8 mouse cellular contexts compared by ENCODE assay signal in the genomic region with DNA sequence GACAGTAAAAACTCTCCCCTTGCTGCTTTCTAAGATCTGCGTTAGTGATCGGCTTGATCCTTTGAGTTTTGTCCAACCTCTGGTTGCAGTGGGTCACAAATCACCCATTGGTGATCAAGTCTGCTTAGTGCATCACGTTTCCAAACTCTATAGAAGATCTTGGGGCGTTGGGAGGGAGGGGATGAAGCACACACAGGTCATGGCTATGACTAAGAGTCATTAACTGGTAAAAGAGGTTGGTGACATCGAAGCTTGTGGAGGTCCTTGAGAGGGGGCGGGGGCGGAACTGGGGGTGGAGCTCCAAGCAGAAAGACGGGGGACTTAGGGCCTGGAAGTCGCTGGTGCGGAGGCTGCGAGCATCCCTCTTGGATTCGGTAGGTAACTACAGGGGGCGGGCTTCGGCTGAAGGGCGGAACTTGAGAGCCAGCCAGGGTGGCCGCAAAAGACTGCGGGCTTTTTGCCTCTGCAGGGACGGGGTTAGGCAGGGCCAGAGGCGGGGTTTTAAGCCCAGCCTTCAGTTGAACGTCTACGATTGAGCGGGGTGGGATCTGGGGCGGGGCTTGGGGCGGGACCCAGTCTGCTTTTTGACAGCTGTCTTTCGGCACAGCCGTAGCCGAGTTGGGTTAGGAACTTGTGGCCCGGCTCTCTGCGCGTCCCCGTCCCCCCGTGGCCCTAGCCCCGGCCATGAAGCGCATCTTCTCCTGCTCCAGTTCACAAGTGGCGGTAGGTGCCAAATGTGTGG. TPM values are rescaled to one million over a fixed set of nuclear protein-coding genes. Genes with fewer than 3 reads are reported as not detected.
DNase-seq lines count a peak whose midpoint lies in the region; ATAC-seq and TF ChIP-seq lines count a peak whose summit lies in the region.

A gene (plus strand): TSS at position 405 of the 742 bp plus-strand sequence.

- no peak within 1 kb of the TSS for H3K27ac ChIP-seq in forebrain, embryonic 14.5 days (ENCODE audit: low read depth, low read length)
- no peak within 1 kb of the TSS for H3K27ac ChIP-seq in liver, embryonic 16.5 days (ENCODE audit: low read length)
- no peak within 1 kb of the TSS for H3K27ac ChIP-seq in neural tube, embryonic 13.5 days (replicated peaks)
- no peak within 1 kb of the TSS for H3K27ac ChIP-seq in testis, adult 2 months (ENCODE audit: control insufficient read depth, insufficient read depth, low read depth, low read length)

- peak within 1 kb of the TSS; percentile 69 for H3K4me2 ChIP-seq in forebrain, embryonic 14.5 days (ENCODE audit: low read length)
- H3K4me2 ChIP-seq in liver, embryonic 16.5 days (ENCODE audit: low read depth, low read length), result peak within 1 kb of the TSS; percentile 73
- H3K4me2 ChIP-seq in neural tube, embryonic 13.5 days, result peak within 1 kb of the TSS; percentile 73

- intact Hi-C loops in heart, postnatal 14 days (cut with DNase I), result loop anchor here (5.0 kb wide), 1 partner anchor 37 kb away; a partner anchor contains a TSS

- no peak for TF ChIP-seq CTCF in testis, adult 2 months (IDR thresholded peaks at IDR 0.05; ENCODE audit: control insufficient read depth, insufficient read depth, insufficient replicate concordance, low read depth, low read length)

- peak; percentile 96 for DNase-seq in ES-CJ7 (ENCODE audit: low read depth, low spot score)
- DNase-seq in cerebellum, adult 11 months, result peak; percentile 76
- peak; percentile 81 for DNase-seq in forebrain, embryonic 14.5 days (ENCODE audit: low spot score)
- DNase-seq in heart, postnatal 14 days, result peak; percentile 74 to 84
- peak; percentile 40 for DNase-seq in large intestine, adult 2 months (ENCODE audit: low read depth, low spot score)

- H3K4me3 ChIP-seq in forebrain, embryonic 14.5 days (ENCODE audit: low read depth, low read length), result peak within 1 kb of the TSS; percentile 37
- peak within 1 kb of the TSS; percentile 49 for H3K4me3 ChIP-seq in liver, embryonic 16.5 days (ENCODE audit: low read depth, low read length)
- H3K4me3 ChIP-seq in neural tube, embryonic 13.5 days, result peak within 1 kb of the TSS; percentile 43
- peak within 1 kb of the TSS; percentile 61 for H3K4me3 ChIP-seq in testis, adult 2 months (ENCODE audit: control insufficient read depth, low read depth, low read length)

- H3K9me3 ChIP-seq in forebrain, embryonic 14.5 days (replicated peaks; ENCODE audit: control insufficient read depth, low read length), result no peaks in the 10 kb centered on the region
- H3K9me3 ChIP-seq in liver, embryonic 16.5 days (replicated peaks; ENCODE audit: control insufficient read depth, low read length), result no peaks in the 10 kb centered on the region
- no peaks in the 10 kb centered on the region for H3K9me3 ChIP-seq in neural tube, embryonic 13.5 days

- peak; percentile 89 for ATAC-seq in forebrain, embryonic 14.5 days
- ATAC-seq in liver, embryonic 16.5 days (ENCODE audit: low read depth), result peak; percentile 96
- ATAC-seq in neural tube, embryonic 13.5 days (ENCODE audit: low read depth), result peak; percentile 88

- no peak for TF ChIP-seq POLR2A in testis, adult 2 months (IDR thresholded peaks at IDR 0.05; ENCODE audit: control insufficient read depth, low read depth, low read length)

- H3K27me3 ChIP-seq in forebrain, embryonic 14.5 days (replicated peaks; ENCODE audit: control insufficient read depth, insufficient read depth, low read length), result no peaks in the 10 kb centered on the region; the same call in none of the 2 replicates
- peaks cover 10% of the 10 kb centered on the region for H3K27me3 ChIP-seq in liver, embryonic 16.5 days (ENCODE audit: control insufficient read depth, insufficient read depth, low read depth, low read length)
- peaks cover 15% of the 10 kb centered on the region for H3K27me3 ChIP-seq in neural tube, embryonic 13.5 days
- H3K27me3 ChIP-seq in testis, adult 2 months (ENCODE audit: control insufficient read depth, insufficient read depth, low read length), result no peaks in the 10 kb centered on the region

- peaks cover 2% of the 10 kb centered on the region; the same call in 1 of the 2 replicates for H3K4me1 ChIP-seq in forebrain, embryonic 14.5 days (ENCODE audit: control insufficient read depth, insufficient read depth, low read length)
- no peaks in the 10 kb centered on the region for H3K4me1 ChIP-seq in liver, embryonic 16.5 days (ENCODE audit: control insufficient read depth, low read depth, low read length)
- H3K4me1 ChIP-seq in neural tube, embryonic 13.5 days (replicated peaks), result peaks cover 10% of the 10 kb centered on the region; the same call in 1 of the 2 replicates
- H3K4me1 ChIP-seq in testis, adult 2 months (ENCODE audit: control insufficient read depth, insufficient read depth, low read length), result peaks cover 9% of the 10 kb centered on the region

- H3K9ac ChIP-seq in forebrain, embryonic 14.5 days (ENCODE audit: low read length), result peak within 1 kb of the TSS; percentile 52
- H3K9ac ChIP-seq in liver, embryonic 16.5 days (ENCODE audit: low read depth, low read length), result no peak within 1 kb of the TSS
- peak within 1 kb of the TSS; percentile 61 for H3K9ac ChIP-seq in neural tube, embryonic 13.5 days

- H3K36me3 ChIP-seq in forebrain, embryonic 14.5 days (ENCODE audit: control insufficient read depth, insufficient read depth, low read length), result no peaks in the 10 kb centered on the region
- H3K36me3 ChIP-seq in liver, embryonic 16.5 days (ENCODE audit: control insufficient read depth, insufficient read depth), result no peaks in the 10 kb centered on the region
- H3K36me3 ChIP-seq in neural tube, embryonic 13.5 days, result no peaks in the 10 kb centered on the region
- no peaks in the 10 kb centered on the region for H3K36me3 ChIP-seq in testis, adult 2 months (ENCODE audit: control insufficient read depth, insufficient read depth, low read length)

- WGBS in forebrain, embryonic 14.5 days, result 6% methylated on average over 35 of the region's 35 CpGs
- WGBS in large intestine, adult 2 months, result 4% methylated on average over 35 of the region's 35 CpGs
- 6% methylated on average over 35 of the region's 35 CpGs for WGBS in liver, embryonic 16.5 days (ENCODE audit: insufficient replicate concordance)
- WGBS in neural tube, embryonic 13.5 days, result 5% methylated on average over 35 of the region's 35 CpGs

RNA-seq across cellular contexts. Expression of the gene that starts here (rescaled TPM):
- polyA plus RNA-seq in forebrain, embryonic 14.5 days (2014; fragmentation: Nextera tagmentation; extraction: Ambion mirVana), result 1.1 and 1.9 TPM in 2 replicates
- under 1 TPM; 0.84 to 0.93 TPM for total RNA-seq in heart, postnatal 14 days (2021)
- polyA plus RNA-seq in large intestine, adult 2 months (2012; rRNA removed), result 0.43 and 0.66 TPM in 2 replicates
- polyA plus RNA-seq in liver, embryonic 16.5 days (2015; fragmentation: Nextera tagmentation; extraction: Ambion mirVana), result 0.22 and 0.28 TPM in 2 replicates
- 0.46 and 0.72 TPM in 2 replicates for polyA plus RNA-seq in neural tube, embryonic 13.5 days (2015; fragmentation: Nextera tagmentation; extraction: Ambion mirVana)
- 0.48 and 0.52 TPM in 2 replicates for polyA plus RNA-seq in testis, adult 2 months (2012; rRNA removed)

Comparison
In these comparisons a context has a peak if more than half of its experiments do, and no peak if none do; other contexts are left out.
1. Peak in DNase-seq in heart, postnatal 14 days; RNA of the gene not detected or under 1 TPM.
2. Peak in DNase-seq in large intestine, adult 2 months; RNA of the gene not detected or under 1 TPM.
3. Peak in ATAC-seq, H3K4me3 ChIP-seq and H3K4me2 ChIP-seq in liver, embryonic 16.5 days; RNA of the gene not detected or under 1 TPM.
4. Peak in ATAC-seq, H3K4me3 ChIP-seq, H3K9ac ChIP-seq and H3K4me2 ChIP-seq in neural tube, embryonic 13.5 days; RNA of the gene not detected or under 1 TPM.
5. DNase-seq: peak in every context shown above with its lines; median percentile 96 in ES-CJ7; 81 in forebrain, embryonic 14.5 days; 79 in heart, postnatal 14 days; 76 in cerebellum, adult 11 months; 40 in large intestine, adult 2 months.